Mouse (Mus musculus) CH12.LX (cell line): Measurements from ENCODE around the gene Map3k12.

Experiments
- BHLHE40 ChIP-seq: IDR thresholded peaks from 2 replicates; pipeline ENCODE4 v1.6.1; 2011; ENCODE audit warnings: mild to moderate bottlenecking, low read depth, low read length, improper control_type of control experiment
- CTCF ChIP-seq, 2 experiments: IDR thresholded peaks in 1 of 2; conservative IDR thresholded peaks in 1 of 2; 2 replicates each; pipeline ENCODE4 v1.5.1; 2011 to 2012; ENCODE audit warnings: low read depth in 2 of 2, low read length in 2 of 2, improper control_type of control experiment in 1 of 2, inconsistent platforms in 1 of 2, mild to moderate bottlenecking in 1 of 2, moderate library complexity in 1 of 2
- GABPA ChIP-seq: IDR thresholded peaks from 2 replicates; pipeline ENCODE4 v1.6.1; 2012; ENCODE audit warnings: low read depth, low read length, improper control_type of control experiment, inconsistent platforms; ENCODE audit not compliant: insufficient replicate concordance
- KAT2A ChIP-seq: IDR thresholded peaks from 2 replicates; pipeline ENCODE4 v1.6.1; 2012; ENCODE audit warnings: low read length, improper control_type of control experiment, inconsistent platforms; ENCODE audit not compliant: insufficient replicate concordance
- USF1 ChIP-seq: IDR thresholded peaks from 2 replicates; pipeline ENCODE4 v1.6.1; 2014; ENCODE audit warnings: low read depth, mild to moderate bottlenecking, inconsistent platforms, low read length, improper control_type of control experiment

DNA sequence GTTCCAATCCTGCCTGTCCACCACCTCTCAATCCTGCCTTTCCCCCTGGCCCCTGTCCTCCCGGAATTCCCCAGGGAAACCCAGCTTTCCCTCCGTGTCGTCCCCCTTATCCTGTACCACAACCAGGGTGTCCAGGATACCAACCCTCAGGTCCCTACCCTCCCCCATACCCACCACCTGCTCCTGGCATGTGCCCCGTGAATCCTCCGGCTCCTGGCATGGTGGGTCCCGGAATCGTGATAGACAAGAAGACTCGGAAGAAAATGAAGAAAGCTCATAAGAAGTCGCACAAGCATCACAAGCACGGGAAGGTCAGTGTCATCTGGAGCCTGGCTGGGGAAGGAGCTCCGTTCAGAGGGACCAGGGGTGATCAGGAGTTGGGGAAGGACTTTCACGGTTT lies 56.5 kb downstream of the Map3k12 start:
- no peak for TF ChIP-seq GABPA
- no peak for TF ChIP-seq CTCF (conservative IDR thresholded peaks at IDR 0.05 in 1 of 2, IDR thresholded peaks at IDR 0.05 in 1 of 2; ENCODE audit: low read depth in 2 of 2, low read length in 2 of 2)
- no peak for TF ChIP-seq USF1
- no peak for TF ChIP-seq KAT2A
- no peak for TF ChIP-seq BHLHE40
